Mouse (Mus musculus): ENCODE measurements at regions not wholly inside any gene's neighbourhood (a gene's known extent, or its start where the extent isn't known, plus 50 kb on each side); places are given as distances from the start of the nearest gene placed in this dataset.

- H3K36me3 ChIP-seq (replicated peaks): no peaks in the 10 kb centered on the region
- no peaks in the 10 kb centered on the region for H3K9me3 ChIP-seq
- ATAC-seq (ENCODE audit: low FRiP score): no peak
- no peaks in the 10 kb centered on the region for H3K27me3 ChIP-seq
- no peak overlapping the region for H3K4me2 ChIP-seq
- no peak overlapping the region for H3K4me3 ChIP-seq (replicated peaks)
- no peaks in the 10 kb centered on the region for H3K4me1 ChIP-seq
- H3K9ac ChIP-seq: no peak overlapping the region
- no peak overlapping the region for H3K27ac ChIP-seq
- 81% methylated on average over 6 of the region's 6 CpGs for WGBS
Measured at GRCm38 (mm10) chr7:37111071-37111470, 413.2 kb downstream of the Tshz3 start.

- no peaks in the 10 kb centered on the region for H3K27me3 ChIP-seq
- H3K4me1 ChIP-seq: no peaks in the 10 kb centered on the region
- H3K9ac ChIP-seq: no peak overlapping the region
- no peak overlapping the region for H3K4me3 ChIP-seq (replicated peaks)
- no peak overlapping the region for H3K27ac ChIP-seq
- no peak overlapping the region for H3K4me2 ChIP-seq
- no peaks in the 10 kb centered on the region for H3K9me3 ChIP-seq
- no peaks in the 10 kb centered on the region for H3K36me3 ChIP-seq (replicated peaks)
- ATAC-seq (ENCODE audit: low FRiP score): no peak
- WGBS: 87% methylated on average over 4 of the region's 4 CpGs
Measured at GRCm38 (mm10) chr7:37120776-37121175, 422.9 kb downstream of the Tshz3 start.

GRCm38 (mm10) chr7:37140191-37140590 lies 442.3 kb downstream of the Tshz3 start:
- WGBS: 93% methylated on average over 12 of the region's 12 CpGs
- Histone ChIP-seq H3K36me3 (replicated peaks) (no peaks in the 10 kb centered on the region), H3K4me2 (no peak overlapping the region), H3K27ac (no peak overlapping the region), H3K4me1 (peaks cover 6% of the 10 kb centered on the region), H3K4me3 (replicated peaks) (no peak overlapping the region), H3K9me3 (no peaks in the 10 kb centered on the region), H3K27me3 (no peaks in the 10 kb centered on the region), H3K9ac (no peak overlapping the region)
- no peak for ATAC-seq (ENCODE audit: low FRiP score)

DNA sequence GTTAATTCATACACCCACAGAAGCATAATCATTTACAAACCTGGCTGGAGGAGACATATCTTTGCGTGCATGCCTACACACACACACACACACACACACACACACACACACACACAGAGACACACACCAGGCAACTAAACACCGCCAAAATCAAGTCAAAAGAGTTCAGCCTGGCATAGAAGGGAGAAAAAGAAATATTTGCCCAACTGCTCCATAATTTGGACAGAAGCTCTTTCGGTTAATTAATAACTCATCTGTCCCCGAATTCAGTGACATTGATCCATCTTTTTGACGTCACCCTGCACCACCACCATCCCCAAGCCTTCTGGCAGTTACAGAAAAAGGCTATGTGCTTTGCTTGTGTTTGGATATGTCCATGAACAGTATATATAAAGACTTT lies 444.9 kb downstream of the Tshz3 start:
- no peaks in the 10 kb centered on the region for H3K36me3 ChIP-seq (replicated peaks)
- WGBS: 89% methylated on average over 5 of the region's 5 CpGs
- H3K4me1 ChIP-seq: peaks cover 6% of the 10 kb centered on the region
- H3K9ac ChIP-seq: no peak overlapping the region
- no peak for ATAC-seq (ENCODE audit: low FRiP score)
- H3K9me3 ChIP-seq: no peaks in the 10 kb centered on the region
- H3K4me2 ChIP-seq: no peak overlapping the region
- no peak overlapping the region for H3K4me3 ChIP-seq (replicated peaks)
- no peak overlapping the region for H3K27ac ChIP-seq
- no peaks in the 10 kb centered on the region for H3K27me3 ChIP-seq

GRCm38 (mm10) chr7:37144303-37144702 lies 446.4 kb downstream of the Tshz3 start:
- Histone ChIP-seq H3K4me3 (replicated peaks) (no peak overlapping the region), H3K4me2 (no peak overlapping the region), H3K27me3 (no peaks in the 10 kb centered on the region), H3K9ac (no peak overlapping the region), H3K27ac (no peak overlapping the region), H3K4me1 (peaks cover 6% of the 10 kb centered on the region), H3K36me3 (replicated peaks) (no peaks in the 10 kb centered on the region), H3K9me3 (no peaks in the 10 kb centered on the region)
- no peak for ATAC-seq (ENCODE audit: low FRiP score)
- WGBS: 61% methylated on average over 6 of the region's 6 CpGs

- H3K9ac ChIP-seq: no peak overlapping the region
- 79% methylated on average over 5 of the region's 5 CpGs for WGBS
- H3K9me3 ChIP-seq: no peaks in the 10 kb centered on the region
- no peak overlapping the region for H3K27ac ChIP-seq
- H3K36me3 ChIP-seq (replicated peaks): no peaks in the 10 kb centered on the region
- no peaks in the 10 kb centered on the region for H3K27me3 ChIP-seq
- H3K4me1 ChIP-seq: no peaks in the 10 kb centered on the region
- ATAC-seq (ENCODE audit: low FRiP score): no peak
- H3K4me3 ChIP-seq (replicated peaks): no peak overlapping the region
- no peak overlapping the region for H3K4me2 ChIP-seq
Measured at GRCm38 (mm10) chr7:37149711-37150110, 451.8 kb downstream of the Tshz3 start.

DNA sequence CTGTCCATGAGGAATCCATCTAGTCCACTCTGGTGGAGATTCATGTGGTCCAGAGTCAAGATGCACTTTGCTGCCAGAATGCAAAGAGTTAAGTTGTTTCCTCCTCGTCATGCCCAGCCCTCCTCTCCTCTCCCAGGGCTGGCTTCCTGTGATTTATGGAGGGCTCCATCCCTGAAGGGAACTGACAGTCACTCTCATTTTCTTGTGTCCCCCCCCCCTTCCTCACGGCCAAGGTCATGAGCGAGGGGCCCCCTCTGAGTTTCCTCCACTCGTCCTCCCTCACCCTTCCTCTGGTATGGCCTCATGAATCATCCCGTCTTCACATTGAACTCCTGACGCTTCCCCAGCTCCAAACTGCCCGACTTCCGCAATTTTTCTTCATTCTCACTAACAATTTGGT lies 461.9 kb downstream of the Tshz3 start:
- WGBS: 76% methylated on average over 8 of the region's 8 CpGs
- no peak overlapping the region for H3K4me3 ChIP-seq (replicated peaks)
- ATAC-seq (ENCODE audit: low FRiP score): no peak
- no peaks in the 10 kb centered on the region for H3K36me3 ChIP-seq (replicated peaks)
- no peak overlapping the region for H3K27ac ChIP-seq
- H3K4me1 ChIP-seq: no peaks in the 10 kb centered on the region
- no peak overlapping the region for H3K9ac ChIP-seq
- no peak overlapping the region for H3K4me2 ChIP-seq
- H3K9me3 ChIP-seq: no peaks in the 10 kb centered on the region
- H3K27me3 ChIP-seq: no peaks in the 10 kb centered on the region

- H3K4me1 ChIP-seq: no peaks in the 10 kb centered on the region
- WGBS: 60% methylated on average over 10 of the region's 10 CpGs
- H3K9me3 ChIP-seq: no peaks in the 10 kb centered on the region
- H3K27ac ChIP-seq: no peak overlapping the region
- no peak overlapping the region for H3K4me2 ChIP-seq
- ATAC-seq (ENCODE audit: low FRiP score): no peak
- H3K4me3 ChIP-seq (replicated peaks): no peak overlapping the region
- H3K36me3 ChIP-seq (replicated peaks): no peaks in the 10 kb centered on the region
- no peak overlapping the region for H3K9ac ChIP-seq
- no peaks in the 10 kb centered on the region for H3K27me3 ChIP-seq
Measured at GRCm38 (mm10) chr7:37168883-37169282, 471.0 kb downstream of the Tshz3 start.

DNA sequence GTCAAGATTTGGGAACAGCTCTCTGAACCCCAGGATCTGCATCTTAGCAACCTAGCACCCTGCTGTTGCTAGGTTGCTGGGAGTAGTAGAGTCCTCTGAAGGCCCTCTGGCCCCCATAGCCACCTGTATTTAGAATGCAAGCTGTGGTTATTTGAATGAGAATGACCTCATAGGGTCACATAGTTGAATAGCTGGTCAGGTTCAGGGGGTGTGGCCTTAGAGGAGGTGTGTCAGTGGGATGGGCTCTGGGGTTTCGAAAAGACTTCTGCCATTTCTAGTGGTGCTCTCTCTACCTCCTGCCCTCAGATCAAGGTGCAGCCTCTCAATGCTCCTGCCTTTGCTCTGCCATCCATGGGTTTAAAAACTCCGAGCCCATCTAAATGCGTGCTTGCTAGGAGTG lies 477.8 kb downstream of the Tshz3 start:
- Histone ChIP-seq H3K27ac (no peak overlapping the region), H3K9ac (no peak overlapping the region), H3K4me1 (peaks cover 20% of the 10 kb centered on the region), H3K36me3 (replicated peaks) (no peaks in the 10 kb centered on the region), H3K9me3 (no peaks in the 10 kb centered on the region), H3K4me3 (replicated peaks) (no peak overlapping the region), H3K4me2 (no peak overlapping the region), H3K27me3 (no peaks in the 10 kb centered on the region)
- WGBS: 85% methylated on average over 3 of the region's 3 CpGs
- ATAC-seq (ENCODE audit: low FRiP score): no peak

DNA sequence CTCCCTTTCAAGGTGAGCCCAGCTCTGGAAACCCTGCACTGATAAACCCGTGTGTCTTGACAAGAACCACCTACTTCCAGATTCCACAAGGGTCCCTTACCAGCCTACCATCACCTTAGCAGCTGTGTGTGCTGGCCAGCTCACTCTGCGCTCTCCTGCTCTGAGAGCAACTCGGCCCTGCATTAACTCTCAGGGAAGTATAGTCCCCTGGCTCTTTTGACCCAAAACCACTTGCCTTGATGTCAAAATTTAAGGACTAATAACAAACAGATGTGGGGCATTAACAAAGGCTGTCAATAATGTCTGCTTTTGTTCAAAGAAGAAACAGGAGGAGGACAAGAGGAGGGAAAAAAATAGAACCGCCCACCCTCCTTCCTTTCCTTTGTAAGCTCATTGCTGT lies 480.3 kb downstream of the Tshz3 start:
- 63% methylated on average over 4 of the region's 4 CpGs for WGBS
- Histone ChIP-seq H3K4me1 (peaks cover 27% of the 10 kb centered on the region), H3K9ac (no peak overlapping the region), H3K27ac (no peak overlapping the region), H3K9me3 (no peaks in the 10 kb centered on the region), H3K36me3 (replicated peaks) (no peaks in the 10 kb centered on the region), H3K4me3 (replicated peaks) (no peak overlapping the region), H3K27me3 (no peaks in the 10 kb centered on the region), H3K4me2 (no peak overlapping the region)
- ATAC-seq (ENCODE audit: low FRiP score): no peak

GRCm38 (mm10) chr7:37179907-37180306 lies 482.0 kb downstream of the Tshz3 start:
- Histone ChIP-seq H3K36me3 (replicated peaks) (no peaks in the 10 kb centered on the region), H3K4me3 (replicated peaks) (no peak overlapping the region), H3K4me1 (peaks cover 27% of the 10 kb centered on the region), H3K9ac (no peak overlapping the region), H3K27ac (0 out of 2 replicates have a peak overlapping the region, but pooled peaks have one; percentile 31), H3K9me3 (no peaks in the 10 kb centered on the region), H3K4me2 (peak overlapping the region; percentile 37), H3K27me3 (no peaks in the 10 kb centered on the region)
- no peak for ATAC-seq (ENCODE audit: low FRiP score)
- 22% methylated on average over 10 of the region's 10 CpGs for WGBS

- H3K27ac ChIP-seq: no peak overlapping the region
- H3K4me3 ChIP-seq (replicated peaks): no peak overlapping the region
- no peaks in the 10 kb centered on the region for H3K36me3 ChIP-seq (replicated peaks)
- WGBS: 17% methylated on average over 13 of the region's 13 CpGs
- H3K4me2 ChIP-seq: peak overlapping the region; percentile 37
- no peaks in the 10 kb centered on the region for H3K27me3 ChIP-seq
- no peak overlapping the region for H3K9ac ChIP-seq
- peaks cover 27% of the 10 kb centered on the region for H3K4me1 ChIP-seq
- H3K9me3 ChIP-seq: no peaks in the 10 kb centered on the region
- ATAC-seq (ENCODE audit: low FRiP score): peak; percentile 72; the same call in 1 of the 2 replicates
Measured at GRCm38 (mm10) chr7:37180416-37180815, 482.5 kb downstream of the Tshz3 start.

- no peak overlapping the region for H3K4me2 ChIP-seq
- no peaks in the 10 kb centered on the region for H3K36me3 ChIP-seq (replicated peaks)
- WGBS: 62% methylated on average over 4 of the region's 4 CpGs
- H3K27ac ChIP-seq: no peak overlapping the region
- ATAC-seq (ENCODE audit: low FRiP score): no peak
- peaks cover 27% of the 10 kb centered on the region for H3K4me1 ChIP-seq
- no peaks in the 10 kb centered on the region for H3K27me3 ChIP-seq
- no peak overlapping the region for H3K9ac ChIP-seq
- no peaks in the 10 kb centered on the region for H3K9me3 ChIP-seq
- no peak overlapping the region for H3K4me3 ChIP-seq (replicated peaks)
Measured at GRCm38 (mm10) chr7:37181109-37181508, 483.2 kb downstream of the Tshz3 start.

GRCm38 (mm10) chr7:37192536-37192935 lies 494.6 kb downstream of the Tshz3 start:
- H3K4me3 ChIP-seq (replicated peaks): no peak overlapping the region
- no peaks in the 10 kb centered on the region for H3K4me1 ChIP-seq
- H3K9me3 ChIP-seq: no peaks in the 10 kb centered on the region
- no peak for ATAC-seq (ENCODE audit: low FRiP score)
- H3K36me3 ChIP-seq (replicated peaks): no peaks in the 10 kb centered on the region
- WGBS: 30% methylated on average over 2 of the region's 2 CpGs
- no peak overlapping the region for H3K9ac ChIP-seq
- H3K27me3 ChIP-seq: no peaks in the 10 kb centered on the region
- H3K27ac ChIP-seq: no peak overlapping the region
- no peak overlapping the region for H3K4me2 ChIP-seq

Measured in forebrain, embryonic 12.5 days (tissue).